Mouse (Mus musculus): ENCODE data around the gene Rps15a. TPM values are rescaled to one million over a fixed set of nuclear protein-coding genes. Genes with fewer than 3 reads are reported as not detected.

The Rps15a gene
- polyA plus RNA-seq, 1 experiment from 2014 or later = 579 TPM

Other genes with a start within 250 kb of the Rps15a start
- 624 and 683 TPM in 2 replicates for gene Arl6ip1, start 13.5 kb upstream of the Rps15a start, polyA plus RNA-seq (2016; fragmentation: Nextera tagmentation; extraction: Ambion mirVana)
- 23.4 and 24.2 TPM in 2 replicates for gene Smg1, start 127.5 kb upstream of the Rps15a start, polyA plus RNA-seq (2016; fragmentation: Nextera tagmentation; extraction: Ambion mirVana)